Mouse (Mus musculus): ENCODE results near the gene Ptpn18.
"Not testable (repeated sequence)": the region's sequence is repeated elsewhere in the genome, so short reads cannot be mapped to it uniquely, and the experiment has no call there.

Gene Ptpn18

DNA sequence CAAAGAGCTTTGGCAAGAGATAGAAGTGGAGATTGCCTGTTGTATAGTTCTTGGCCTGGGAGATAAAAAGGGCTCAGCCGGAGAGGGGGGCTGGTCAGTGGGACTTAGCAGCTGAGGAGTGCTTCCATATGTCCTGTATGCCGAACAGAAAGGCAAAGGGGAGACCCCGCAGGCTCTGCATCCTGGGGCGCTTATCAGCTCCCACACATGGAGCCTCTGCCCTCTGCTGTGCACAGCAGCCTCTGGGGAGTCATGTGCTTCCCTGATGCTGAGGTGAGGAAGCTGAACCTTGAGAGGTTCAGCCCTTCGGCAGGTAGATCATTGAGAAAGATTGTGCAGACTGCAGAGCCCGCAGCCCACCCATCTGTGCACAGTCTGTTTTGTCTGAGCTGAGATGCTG, 57.7 kb downstream of the Ptpn18 start:
- DNase-seq (ENCODE audit: low spot score), result not testable (repeated sequence)

DNA sequence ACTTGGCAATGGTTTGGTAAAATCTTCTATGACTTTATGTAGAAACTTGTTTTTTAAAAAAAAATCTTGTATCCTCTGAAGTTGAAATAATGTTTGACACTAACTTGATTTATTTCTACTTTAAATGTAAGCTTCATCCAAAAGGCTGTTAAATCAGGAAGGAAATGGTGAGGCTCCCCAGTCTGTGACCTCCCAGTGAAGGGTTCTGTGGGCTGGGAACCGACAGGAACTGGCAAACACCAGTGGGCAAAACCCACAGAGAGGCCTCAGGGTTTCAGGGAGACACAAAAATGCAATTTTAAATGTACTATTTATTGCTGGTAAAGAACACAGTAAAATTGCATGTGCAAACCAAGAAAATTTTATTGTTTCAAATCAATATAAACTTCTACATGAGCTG, 58.2 kb downstream of the Ptpn18 start:
- not testable (repeated sequence) for DNase-seq (ENCODE audit: low spot score)

GRCm38 (mm10) chr1:34518259-34518658, 58.7 kb downstream of the Ptpn18 start:
- no peak for DNase-seq (ENCODE audit: low spot score)

GRCm38 (mm10) chr1:34522205-34522849, 62.8 kb downstream of the Ptpn18 start:
- no peak for DNase-seq (ENCODE audit: low spot score)

GRCm38 (mm10) chr1:34522850-34523244, 63.3 kb downstream of the Ptpn18 start:
- no peak for DNase-seq (ENCODE audit: low spot score)

DNA sequence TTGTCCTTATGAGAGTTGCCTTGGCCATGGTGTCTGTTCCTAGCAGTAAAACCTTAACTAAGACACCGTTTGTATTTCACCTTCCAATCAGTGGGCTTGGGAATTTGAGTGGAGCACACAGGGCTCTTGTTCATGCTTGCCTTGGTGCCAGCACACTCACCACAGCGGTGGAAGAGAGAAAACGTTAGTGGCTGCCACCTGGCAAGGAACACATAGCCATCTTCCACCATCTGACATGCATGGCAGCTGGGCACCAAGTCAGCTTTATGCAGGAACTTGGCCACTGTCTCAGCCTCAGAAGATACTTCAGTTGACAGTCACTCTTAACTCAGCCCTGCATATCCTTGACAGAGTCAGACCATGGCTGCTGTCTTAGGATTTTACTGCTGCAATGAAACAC, 64.1 kb downstream of the Ptpn18 start:
- no peak for DNase-seq (ENCODE audit: low spot score)
